Mouse (Mus musculus) kidney, adult 2 months (tissue): ENCODE results near the gene Kcnmb2.

Source experiments
- CTCF ChIP-seq: fragments of 200-500 bp; conservative IDR thresholded peaks from 2 replicates; pipeline ENCODE4 v1.5.1; 2011; ENCODE audit warnings: low read depth, mild to moderate bottlenecking, control low read depth, low read length, moderate library complexity, mixed read lengths; ENCODE audit not compliant: insufficient read depth, insufficient read length
- POLR2A ChIP-seq: fragments of 200-500 bp; IDR thresholded peaks from one replicate; pipeline ENCODE4 v1.6.1; 2011; ENCODE audit warnings: low read depth, low read length, control low read depth

DNA sequence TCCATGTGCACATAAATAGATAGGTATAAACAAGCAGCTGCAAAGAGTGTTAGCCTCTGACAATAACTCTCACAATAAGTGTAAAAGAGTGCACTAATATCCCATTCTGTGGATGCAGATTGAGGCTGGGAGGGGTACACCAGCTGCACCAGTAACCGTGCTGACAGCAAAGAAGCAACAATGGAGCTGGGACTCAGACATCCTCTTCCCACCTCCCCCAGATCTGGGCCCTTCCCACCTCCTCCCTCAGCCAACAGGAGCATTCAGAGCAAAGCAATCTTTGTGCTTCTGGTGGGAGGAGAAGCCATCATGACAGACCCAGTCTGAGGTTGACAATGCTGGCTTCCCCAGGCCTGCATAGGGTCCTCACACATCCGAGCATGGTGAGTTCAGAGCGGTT, 242.3 kb downstream of the Kcnmb2 start:
- TF ChIP-seq CTCF: no peak
- no peak for TF ChIP-seq POLR2A
